Mouse (Mus musculus) MEL (cell line): Measurements from ENCODE around the gene Cachd1.

Experiments used
- CTCF ChIP-seq, 3 experiments: IDR thresholded peaks in 2 of 3; conservative IDR thresholded peaks in 1 of 3; 2 replicates each; pipeline ENCODE4 v1.5.1; 2011 to 2012; ENCODE audit warnings: low read length in 3 of 3, low read depth in 2 of 3, mild to moderate bottlenecking in 2 of 3, improper control_type of control experiment in 1 of 3, inconsistent platforms in 1 of 3, mixed read lengths in 1 of 3, moderate library complexity in 1 of 3; ENCODE audit not compliant: control insufficient read depth in 1 of 3, insufficient read depth in 1 of 3, poor library complexity in 1 of 3, severe bottlenecking in 1 of 3
- E2F4 ChIP-seq: IDR thresholded peaks from 2 replicates; pipeline ENCODE4 v1.6.1; 2011; ENCODE audit warnings: low read depth, low read length, improper control_type of control experiment, borderline replicate concordance
- EP300 ChIP-seq, 2 experiments: IDR thresholded peaks; 2 replicates each; pipeline ENCODE4 v1.6.1; 2011; ENCODE audit warnings: improper control_type of control experiment in 2 of 2, low read length in 2 of 2, low read depth in 1 of 2, mild to moderate bottlenecking in 1 of 2
- HCFC1 ChIP-seq: IDR thresholded peaks from 2 replicates; pipeline ENCODE4 v1.6.1; 2012; ENCODE audit warnings: low read depth, mild to moderate bottlenecking, inconsistent platforms, low read length, improper control_type of control experiment, moderate library complexity
- MAFK ChIP-seq: IDR thresholded peaks from 2 replicates; pipeline ENCODE4 v1.6.1; 2011; ENCODE audit warnings: low read depth, mild to moderate bottlenecking, low read length, improper control_type of control experiment, borderline replicate concordance
- MXI1 ChIP-seq: IDR thresholded peaks from 2 replicates; pipeline ENCODE4 v1.6.1; 2011; ENCODE audit warnings: mild to moderate bottlenecking, low read depth, low read length, improper control_type of control experiment
- NRF1 ChIP-seq: IDR thresholded peaks from 2 replicates; pipeline ENCODE4 v1.6.1; 2014; ENCODE audit warnings: low read depth, mild to moderate bottlenecking, inconsistent platforms, low read length, improper control_type of control experiment, moderate library complexity; ENCODE audit not compliant: poor library complexity, insufficient read depth, severe bottlenecking
- POLR2A ChIP-seq, 2 experiments: IDR thresholded peaks; 2 replicates each; pipeline ENCODE4 v1.6.1; 2011 to 2012; ENCODE audit warnings: low read length in 2 of 2, mild to moderate bottlenecking in 2 of 2, control low read depth in 1 of 2, improper control_type of control experiment in 1 of 2, low read depth in 1 of 2, moderate library complexity in 1 of 2; ENCODE audit not compliant: control insufficient read depth in 1 of 2, insufficient read depth in 1 of 2, poor library complexity in 1 of 2
- TBP ChIP-seq: IDR thresholded peaks from 2 replicates; pipeline ENCODE4 v1.8.0; 2011; ENCODE audit warnings: low read depth, low read length, improper control_type of control experiment
- TCF12 ChIP-seq: IDR thresholded peaks from 2 replicates; pipeline ENCODE4 v1.6.1; 2014; ENCODE audit warnings: low read depth, mild to moderate bottlenecking, inconsistent platforms, low read length, improper control_type of control experiment, moderate library complexity
- UBTF ChIP-seq: IDR thresholded peaks from 2 replicates; pipeline ENCODE4 v1.6.1; 2012; ENCODE audit warnings: low read depth, mild to moderate bottlenecking, inconsistent platforms, low read length, improper control_type of control experiment, moderate library complexity, borderline replicate concordance; ENCODE audit not compliant: insufficient read depth
- USF1 ChIP-seq: IDR thresholded peaks from 2 replicates; pipeline ENCODE4 v1.6.1; 2014; ENCODE audit warnings: low read depth, mild to moderate bottlenecking, inconsistent platforms, low read length, improper control_type of control experiment, moderate library complexity
- USF2 ChIP-seq, 2 experiments: IDR thresholded peaks; 2 replicates each; pipeline ENCODE4 v1.6.1; 2011 to 2012; ENCODE audit warnings: improper control_type of control experiment in 2 of 2, low read length in 2 of 2, borderline replicate concordance in 1 of 2, inconsistent platforms in 1 of 2, low read depth in 1 of 2, mild to moderate bottlenecking in 1 of 2; ENCODE audit not compliant: insufficient read depth in 1 of 2
- ZNF384 ChIP-seq: IDR thresholded peaks from 2 replicates; pipeline ENCODE4 v1.6.1; 2012; ENCODE audit warnings: low read depth, mild to moderate bottlenecking, inconsistent platforms, low read length, improper control_type of control experiment

GRCm38 (mm10) chr4:100793147-100793546 is 16.7 kb downstream of the Cachd1 start:
- no peak for TF ChIP-seq NRF1
- TF ChIP-seq CTCF (IDR thresholded peaks at IDR 0.05 in 2 of 3, conservative IDR thresholded peaks at IDR 0.05 in 1 of 3; ENCODE audit: control insufficient read depth in 1 of 3, insufficient read depth in 1 of 3, low read depth in 2 of 3, low read length in 3 of 3, poor library complexity in 1 of 3, severe bottlenecking in 1 of 3) = no peak
- no peak for TF ChIP-seq MXI1
- no peak for TF ChIP-seq POLR2A (IDR thresholded peaks at IDR 0.05; ENCODE audit: control insufficient read depth in 1 of 2, insufficient read depth in 1 of 2, low read depth in 1 of 2, low read length in 2 of 2, poor library complexity in 1 of 2)
- no peak for TF ChIP-seq E2F4
- no peak for TF ChIP-seq EP300 (IDR thresholded peaks at IDR 0.05; ENCODE audit: low read depth in 1 of 2, low read length in 2 of 2)
- no peak for TF ChIP-seq TCF12
- no peak for TF ChIP-seq ZNF384
- TF ChIP-seq HCFC1 = no peak
- no peak for TF ChIP-seq USF2 (IDR thresholded peaks at IDR 0.05; ENCODE audit: borderline replicate concordance in 1 of 2, insufficient read depth in 1 of 2, low read depth in 1 of 2, low read length in 2 of 2)
- TF ChIP-seq TBP = no peak
- no peak for TF ChIP-seq USF1
- no peak for TF ChIP-seq UBTF
- TF ChIP-seq MAFK = no peak
